Mouse (Mus musculus) intestine, postnatal 0 days (tissue): ENCODE measurements around the gene Gls2. TPM values are rescaled to one million over a fixed set of nuclear protein-coding genes. Genes with fewer than 3 reads are reported as not detected.
A peak's percentile ranks its signal among the peaks of the same experiment; 100 is the strongest.
"Not testable (repeated sequence)": the region's sequence is repeated elsewhere in the genome, so short reads cannot be mapped to it uniquely, and the experiment has no call there.

Experiments
- ATAC-seq: fragments of 200-750 bp; cut with Nextera tagmentation; 2 replicates; pipeline ENCODE4 v1.8.0; 2017; ENCODE audit warnings: mild to moderate bottlenecking, moderate TSS enrichment, moderate library complexity
- H3K27ac ChIP-seq: fragments of 300-500 bp; sonication (generic); 2 replicates; pipeline ENCODE4 v1.5.1; 2014; ENCODE audit warnings: mild to moderate bottlenecking, low read depth, low read length, moderate library complexity
- H3K27me3 ChIP-seq: fragments of 300-500 bp; sonication (generic); replicated peaks from 2 replicates; pipeline ENCODE4 v1.6.1; 2014; ENCODE audit warnings: low read length, mixed read lengths; ENCODE audit not compliant: control insufficient read depth, insufficient read depth
- H3K36me3 ChIP-seq: fragments of 300-500 bp; sonication (generic); 2 replicates; pipeline ENCODE4 v1.6.1; 2014; ENCODE audit warnings: mild to moderate bottlenecking, moderate library complexity; ENCODE audit not compliant: control insufficient read depth, insufficient read depth
- H3K4me1 ChIP-seq: fragments of 300-500 bp; sonication (generic); replicated peaks from 2 replicates; pipeline ENCODE4 v1.6.1; 2014; ENCODE audit warnings: antibody characterized with exemption, low read length, mixed read lengths; ENCODE audit not compliant: control insufficient read depth, insufficient read depth
- H3K4me2 ChIP-seq: fragments of 300-500 bp; sonication (generic); replicated peaks from 2 replicates; pipeline ENCODE4 v1.6.1; 2014; ENCODE audit warnings: low read depth, mild to moderate bottlenecking, moderate library complexity
- H3K4me3 ChIP-seq: fragments of 300-500 bp; sonication (generic); 2 replicates; pipeline ENCODE4 v1.5.1; 2014; ENCODE audit warnings: low read depth, low read length
- H3K9ac ChIP-seq: fragments of 300-500 bp; sonication (generic); 2 replicates; pipeline ENCODE4 v1.6.1; 2014; ENCODE audit warnings: mild to moderate bottlenecking, low read depth, low read length
- H3K9me3 ChIP-seq: fragments of 300-500 bp; sonication (generic); 2 replicates; pipeline ENCODE4 v1.6.1; 2016; ENCODE audit warnings: mixed run types; ENCODE audit not compliant: control insufficient read depth
- CTCF ChIP-seq: sonication (generic); IDR thresholded peaks from 2 replicates; pipeline ENCODE4 v1.5.1; 2016; ENCODE audit warnings: low read depth, mild to moderate bottlenecking, control low read depth, antibody characterized with exemption, moderate library complexity
- WGBS: fragments of 180-500 bp; shearing (Covaris S2); extraction: QIAGEN DNeasy Blood & Tissue Kit; methylation state at CpG from one replicate; pipeline ENCODE4 v1.1.7; 2014; 5-methylcytosine and 5-hydroxymethylcytosine counted together
- polyA plus RNA-seq: library from polyadenylated mRNA; unstranded; fragments of >200 nt; fragmentation: Nextera tagmentation; extraction: Ambion mirVana; gene quantifications from 2 replicates; pipeline ENCODE4 v1.2.1, GENCODE M21; 2015

Gene Gls2
- polyA plus RNA-seq, 1 experiment from 2014 or later = 0.42 TPM

GRCm38 (mm10) chr10:128192030-128192766 is 2.1 kb upstream of the Gls2 start:
- H3K9me3 ChIP-seq, H3K9ac ChIP-seq, H3K27me3 ChIP-seq, H3K4me1 ChIP-seq, H3K27ac ChIP-seq, H3K4me3 ChIP-seq, H3K4me2 ChIP-seq, H3K36me3 ChIP-seq, ATAC-seq: not testable (repeated sequence)
- TF ChIP-seq CTCF = 0 out of 2 replicates have a peak, but pooled peaks have one; percentile 2
- 93% methylated on average over 3 of the region's 3 CpGs for WGBS

GRCm38 (mm10) chr10:128193113-128193512 is 1.1 kb upstream of the Gls2 start:
- Histone ChIP-seq H3K9ac (no peak overlapping the region), H3K4me2 (no peak overlapping the region), H3K4me1 (0 out of 2 replicates have a peak, but pooled peaks cover 4% of the 10 kb centered on the region), H3K36me3 (no peaks in the 10 kb centered on the region), H3K27ac (no peak overlapping the region), H3K27me3 (peaks cover 10% of the 10 kb centered on the region), H3K4me3 (no peak overlapping the region), H3K9me3 (no peaks in the 10 kb centered on the region)
- no peak for ATAC-seq
- 91% methylated on average over 6 of the region's 6 CpGs for WGBS
- no peak for TF ChIP-seq CTCF

- Histone ChIP-seq H3K4me3 (peak overlapping the region; percentile 66), H3K27me3 (peaks cover 10% of the 10 kb centered on the region), H3K9me3 (no peaks in the 10 kb centered on the region), H3K9ac (peak overlapping the region; percentile 46), H3K4me2 (peak overlapping the region; percentile 100), H3K27ac (no peak overlapping the region), H3K36me3 (no peaks in the 10 kb centered on the region), H3K4me1 (0 out of 2 replicates have a peak, but pooled peaks cover 4% of the 10 kb centered on the region)
- WGBS = under 1% methylated on average over 71 of the region's 79 CpGs
- ATAC-seq = peak; percentile 82
- TF ChIP-seq CTCF = no peak
Measured at GRCm38 (mm10) chr10:128194551-128195461, 549 bp downstream of the Gls2 start.

- Histone ChIP-seq H3K9me3 (no peaks in the 10 kb centered on the region), H3K4me2 (no peak overlapping the region), H3K4me3 (no peak overlapping the region), H3K27ac (no peak overlapping the region), H3K4me1 (no peaks in the 10 kb centered on the region; the same call in 1 of the 2 replicates), H3K9ac (no peak overlapping the region), H3K36me3 (peaks cover 6% of the 10 kb centered on the region), H3K27me3 (no peaks in the 10 kb centered on the region)
- TF ChIP-seq CTCF = no peak
- WGBS = 67% methylated on average over 6 of the region's 6 CpGs
- ATAC-seq = no peak
Measured at GRCm38 (mm10) chr10:128201856-128202255, 7.6 kb downstream of the Gls2 start.

- ATAC-seq = no peak
- Histone ChIP-seq H3K27ac (no peak overlapping the region), H3K4me1 (no peaks in the 10 kb centered on the region; the same call in 1 of the 2 replicates), H3K4me2 (no peak overlapping the region), H3K9me3 (no peaks in the 10 kb centered on the region), H3K4me3 (no peak overlapping the region), H3K36me3 (peaks cover 9% of the 10 kb centered on the region), H3K27me3 (no peaks in the 10 kb centered on the region), H3K9ac (no peak overlapping the region)
- no peak for TF ChIP-seq CTCF
- WGBS = 66% methylated on average over 15 of the region's 15 CpGs
Measured at GRCm38 (mm10) chr10:128204941-128205340, 10.7 kb downstream of the Gls2 start.

GRCm38 (mm10) chr10:128208326-128208725 is 14.1 kb downstream of the Gls2 start:
- no peak for ATAC-seq
- no peak overlapping the region for H3K27ac ChIP-seq
- H3K27me3 ChIP-seq = no peaks in the 10 kb centered on the region
- H3K4me1 ChIP-seq = no peaks in the 10 kb centered on the region; the same call in 1 of the 2 replicates
- H3K9ac ChIP-seq = no peak overlapping the region
- no peak for TF ChIP-seq CTCF
- no peak overlapping the region for H3K4me3 ChIP-seq
- no peak overlapping the region for H3K4me2 ChIP-seq
- H3K36me3 ChIP-seq = peaks cover 9% of the 10 kb centered on the region
- WGBS = 92% methylated on average over 10 of the region's 10 CpGs
- H3K9me3 ChIP-seq = no peaks in the 10 kb centered on the region
